Mouse (Mus musculus) left cerebral cortex, adult 11 months (tissue): Measurements from ENCODE around the gene Olfr69.
"Not testable (repeated sequence)": the region's sequence is repeated elsewhere in the genome, so short reads cannot be mapped to it uniquely, and the experiment has no call there.

Experiments used
- DNase-seq: peaks from one replicate; pipeline ENCODE4 v3.0.0; 2022; ENCODE audit warnings: low spot score

Olfr69 gene

GRCm38 (mm10) chr7:103771494-103771893 lies at the start of gene Olfr69:
Olfr69 (minus strand) TSS chr7:103771594.
- no peak for DNase-seq

- DNase-seq, result not testable (repeated sequence)
Measured at GRCm38 (mm10) chr7:103815085-103815484, 43.7 kb upstream of the Olfr69 start.

- no peak for DNase-seq
Measured at GRCm38 (mm10) chr7:103813766-103814165, 42.4 kb upstream of the Olfr69 start, which contains the start of gene Hbb-bt. Hbb-bt (minus strand) TSS chr7:103813996.

GRCm38 (mm10) chr7:103813152-103813551 lies 41.8 kb upstream of the Olfr69 start:
- not testable (repeated sequence) for DNase-seq

GRCm38 (mm10) chr7:103812174-103812573 lies 40.8 kb upstream of the Olfr69 start:
- DNase-seq, result no peak

GRCm38 (mm10) chr7:103811223-103811845 lies 39.9 kb upstream of the Olfr69 start:
- no peak for DNase-seq

- DNase-seq, result no peak
Measured at GRCm38 (mm10) chr7:103810746-103811145, 39.4 kb upstream of the Olfr69 start.

- DNase-seq, result no peak
Measured at GRCm38 (mm10) chr7:103810296-103810695, 38.9 kb upstream of the Olfr69 start.

- DNase-seq, result no peak
Measured at GRCm38 (mm10) chr7:103809801-103810155, 38.4 kb upstream of the Olfr69 start.

- no peak for DNase-seq
Measured at GRCm38 (mm10) chr7:103808971-103809800, 37.8 kb upstream of the Olfr69 start.

GRCm38 (mm10) chr7:103808120-103808519 lies 36.7 kb upstream of the Olfr69 start:
- DNase-seq, result not testable (repeated sequence)

- DNase-seq, result no peak
Measured at GRCm38 (mm10) chr7:103806856-103807255, 35.5 kb upstream of the Olfr69 start.

GRCm38 (mm10) chr7:103792669-103793388 lies 21.4 kb upstream of the Olfr69 start:
- DNase-seq, result no peak

GRCm38 (mm10) chr7:103791721-103792120 lies 20.3 kb upstream of the Olfr69 start, which contains the start of gene Olfr67:
Olfr67 (minus strand) TSS chr7:103791821.
- DNase-seq, result no peak

- no peak for DNase-seq
Measured at GRCm38 (mm10) chr7:103779598-103779997, 8.2 kb upstream of the Olfr69 start, which contains the start of gene Olfr68. Olfr68 (minus strand) TSS chr7:103779698.

- not testable (repeated sequence) for DNase-seq
Measured at GRCm38 (mm10) chr7:103777652-103778051, 6.3 kb upstream of the Olfr69 start.

GRCm38 (mm10) chr7:103767687-103768086 lies 3.7 kb downstream of the Olfr69 start:
- DNase-seq, result not testable (repeated sequence)

GRCm38 (mm10) chr7:103762212-103762611 lies 9.2 kb downstream of the Olfr69 start:
- DNase-seq, result not testable (repeated sequence)

GRCm38 (mm10) chr7:103757233-103757632 lies 14.2 kb downstream of the Olfr69 start, which contains the start of gene Olfr630:
Olfr630 (minus strand) TSS chr7:103757333.
- no peak for DNase-seq

- no peak for DNase-seq
Measured at GRCm38 (mm10) chr7:103744843-103745242, 26.6 kb downstream of the Olfr69 start, which contains the start of gene Olfr629. Olfr629 (minus strand) TSS chr7:103744943.

GRCm38 (mm10) chr7:103730074-103730473 lies 41.3 kb downstream of the Olfr69 start, which contains the start of gene Olfr628:
Olfr628 (plus strand) TSS chr7:103730374.
- no peak for DNase-seq

GRCm38 (mm10) chr7:103716398-103716797 lies 55.0 kb downstream of the Olfr69 start:
- not testable (repeated sequence) for DNase-seq
